13 mouse cellular contexts compared by ENCODE assay signal in the genomic region with DNA sequence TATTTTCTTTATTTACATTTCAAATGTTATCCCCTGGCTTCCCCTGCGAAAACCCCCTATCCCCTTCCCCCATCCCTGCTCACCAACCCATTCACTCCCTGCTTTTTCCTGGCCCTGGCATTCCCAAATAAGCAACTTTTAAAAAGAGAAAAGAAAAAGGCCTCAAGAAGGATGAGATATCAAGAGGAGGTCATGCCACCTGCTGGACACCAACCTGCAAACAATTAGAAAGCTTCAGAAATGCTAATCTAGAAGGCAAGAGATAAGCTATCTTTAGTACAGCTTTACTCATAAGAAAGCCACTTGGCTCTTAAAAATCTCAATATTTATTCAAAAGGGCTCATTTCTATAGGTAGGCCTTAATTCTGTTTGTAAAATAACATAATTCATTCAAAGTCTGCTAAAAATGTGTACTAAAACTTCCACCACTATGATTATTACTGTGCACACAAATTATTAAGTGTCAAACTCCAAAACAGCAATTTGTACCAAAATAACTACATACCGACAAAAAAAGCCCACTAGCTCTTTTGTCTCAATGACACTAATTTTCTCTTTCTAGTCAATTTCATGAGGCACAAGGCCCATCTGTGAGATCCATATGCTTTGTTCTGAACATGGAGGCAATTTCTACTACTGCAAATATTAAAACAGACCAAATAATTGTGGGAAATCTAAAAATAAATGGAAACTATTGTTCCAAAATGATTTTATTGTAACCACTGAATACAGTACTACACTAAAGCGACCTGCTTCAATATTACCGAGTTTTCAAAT. TPM values are rescaled to one million over a fixed set of nuclear protein-coding genes. Genes with fewer than 3 reads are reported as not detected.
DNase-seq lines count a peak whose midpoint lies in the region; ATAC-seq and TF ChIP-seq lines count a peak whose summit lies in the region.
"Had no signal": no experiment of that assay in that cellular context is flagged by ENCODE, and none has a peak within 500 bp of the region (broad histone marks: within the 10 kb centered on the region; RNA-seq: fewer than 3 reads in every experiment).

No protein-coding gene starts in this region.

- TF ChIP-seq CTCF in midbrain, postnatal 0 days (IDR thresholded peaks at IDR 0.05): peak; percentile 52

- no peaks in the 10 kb centered on the region for H3K27me3 ChIP-seq in forebrain, embryonic 14.5 days (replicated peaks; ENCODE audit: control insufficient read depth, insufficient read depth, low read length)
- H3K27me3 ChIP-seq in midbrain, postnatal 0 days (ENCODE audit: insufficient read depth, low read length): no peaks in the 10 kb centered on the region
- H3K27me3 ChIP-seq: intestine, embryonic 15.5 days had no signal

- peak overlapping the region; percentile 26 for H3K4me3 ChIP-seq in forebrain, embryonic 14.5 days (ENCODE audit: low read depth, low read length)
- peak overlapping the region; percentile 88 for H3K4me3 ChIP-seq in midbrain, postnatal 0 days (ENCODE audit: low read depth, low read length)
- H3K4me3 ChIP-seq: intestine, embryonic 15.5 days had no signal

- peak overlapping the region; percentile 35; the same call in 1 of the 2 replicates for H3K9ac ChIP-seq in forebrain, embryonic 14.5 days (ENCODE audit: low read length)
- H3K9ac ChIP-seq in midbrain, postnatal 0 days (replicated peaks; ENCODE audit: low read length, poor library complexity, severe bottlenecking): 0 out of 2 replicates have a peak overlapping the region, but pooled peaks have one; percentile 19
- H3K9ac ChIP-seq: intestine, embryonic 15.5 days had no signal

- H3K27ac ChIP-seq in forebrain, embryonic 14.5 days (ENCODE audit: low read depth, low read length): no peak overlapping the region
- H3K27ac ChIP-seq in midbrain, postnatal 0 days (ENCODE audit: low read depth, low read length): no peak overlapping the region
- H3K27ac ChIP-seq: intestine, embryonic 15.5 days had no signal

- peaks cover 2% of the 10 kb centered on the region; the same call in 1 of the 2 replicates for H3K36me3 ChIP-seq in forebrain, embryonic 14.5 days (ENCODE audit: control insufficient read depth, insufficient read depth, low read length)
- H3K36me3 ChIP-seq in midbrain, postnatal 0 days (ENCODE audit: insufficient read depth, low read length): no peaks in the 10 kb centered on the region
- H3K36me3 ChIP-seq: intestine, embryonic 15.5 days had no signal

- no peak for ATAC-seq in forebrain, embryonic 14.5 days
- ATAC-seq in midbrain, postnatal 0 days (ENCODE audit: low FRiP score): no peak
- ATAC-seq in erythroid progenitor cell, adult 5-6 weeks (replicated peaks; ENCODE audit: low FRiP score, poor library complexity, severe bottlenecking): no peak
- ATAC-seq: intestine, embryonic 15.5 days had no signal

- H3K4me2 ChIP-seq in forebrain, embryonic 14.5 days (ENCODE audit: low read length): peak overlapping the region; percentile 64
- peak overlapping the region; percentile 53 for H3K4me2 ChIP-seq in midbrain, postnatal 0 days (ENCODE audit: low read depth, low read length, poor library complexity, severe bottlenecking)

- 21% methylated on average over 4 of the region's 4 CpGs for WGBS in forebrain, embryonic 14.5 days
- WGBS in midbrain, postnatal 0 days: 31% methylated on average over 4 of the region's 4 CpGs

- DNase-seq in layer of hippocampus, adult 11-12 months (ENCODE audit: low spot score): peak; percentile 19
- DNase-seq in layer of hippocampus, postnatal 36 days: no peak
- DNase-seq in NIH3T3 (ENCODE audit: low read depth) (peak; percentile 38), MN1 (ENCODE audit: low spot score) (no peak)
- DNase-seq in forebrain, embryonic 14.5 days (ENCODE audit: low spot score): peak; percentile 36
- peak; percentile 19 for DNase-seq in midbrain, postnatal 0 days (ENCODE audit: low spot score)
- DNase-seq in left cerebral cortex, adult 8-10 months (ENCODE audit: low spot score in 2 of 2): no peak
- DNase-seq: heart, adult 11 months; left cerebral cortex, postnatal 4 days; thymus, adult 18-20 months had no signal

- no peaks in the 10 kb centered on the region for H3K9me3 ChIP-seq in forebrain, embryonic 14.5 days (replicated peaks; ENCODE audit: control insufficient read depth, low read length)
- H3K9me3 ChIP-seq in midbrain, postnatal 0 days (ENCODE audit: low read length): no peaks in the 10 kb centered on the region
- H3K9me3 ChIP-seq: intestine, embryonic 15.5 days had no signal

- peaks cover 6% of the 10 kb centered on the region for H3K4me1 ChIP-seq in forebrain, embryonic 14.5 days (ENCODE audit: control insufficient read depth, insufficient read depth, low read length)
- no peaks in the 10 kb centered on the region; the same call in 1 of the 2 replicates for H3K4me1 ChIP-seq in midbrain, postnatal 0 days (ENCODE audit: insufficient read depth, low read length)
- H3K4me1 ChIP-seq: intestine, embryonic 15.5 days had no signal

RNA-seq across cellular contexts. Expression of gene Pgap1, which starts 1.9 kb away (rescaled TPM):
- total RNA-seq in layer of hippocampus, postnatal 36 days (2021): 10 to 100 TPM; 19.4 to 19.6 TPM
- 33.3 and 48.9 TPM in 2 replicates for polyA plus RNA-seq in forebrain, embryonic 14.5 days (2014; fragmentation: Nextera tagmentation; extraction: Ambion mirVana)
- 91.4 and 127 TPM in 2 replicates for total RNA-seq in midbrain, postnatal 0 days (2014; rRNA removed)
- polyA plus RNA-seq in midbrain, postnatal 0 days (2015; fragmentation: Nextera tagmentation; extraction: Ambion mirVana): 21.0 and 26.1 TPM in 2 replicates
- total RNA-seq in erythroid progenitor cell, adult 5-6 weeks (2015; ENCODE audit: low replicate concordance): 2.5 and 9.2 TPM in 2 replicates
- 1.2 and 2.6 TPM in 2 replicates for total RNA-seq in erythroid progenitor cell, adult 5-6 weeks (2017; ENCODE audit: low replicate concordance)
- total RNA-seq in left cerebral cortex, adult 8-10 months (2022): 10 to 100 TPM; 26.5 to 34.1 (median 28.6) TPM
- total RNA-seq: MEL had no signal

Comparison
In these comparisons a context has a peak if more than half of its experiments do, and no peak if none do; other contexts are left out.
1. DNase-seq: peak in layer of hippocampus, adult 11-12 months (single experiment), NIH3T3 (single experiment), forebrain, embryonic 14.5 days (single experiment) and midbrain, postnatal 0 days (single experiment); none in layer of hippocampus, postnatal 36 days (0 of 2), MN1 (single experiment) and left cerebral cortex, adult 8-10 months (0 of 2).